Mouse (Mus musculus): ENCODE data around the gene Cir1. TPM values are rescaled to one million over a fixed set of nuclear protein-coding genes. Genes with fewer than 3 reads are reported as not detected.

Gene Cir1
- polyA plus RNA-seq, 1 experiment from 2014 or later = 14.0 TPM

- Histone ChIP-seq H3K9me3 (no peaks in the 10 kb centered on the region), H3K27me3 (ENCODE audit: poor library complexity, severe bottlenecking) (no peaks in the 10 kb centered on the region), H3K36me3 (replicated peaks) (peaks cover 14% of the 10 kb centered on the region), H3K27ac (no peak overlapping the region), H3K4me1 (no peaks in the 10 kb centered on the region), H3K4me3 (no peak overlapping the region)
- DNase-seq (ENCODE audit: extremely low spot score, low spot score) = no peak
- WGBS = 90% methylated on average over 4 of the region's 4 CpGs
These were observed 21.4 kb downstream of the Cir1 start for GRCm38 (mm10) chr2:73291130-73291529.

- no peaks in the 10 kb centered on the region for H3K9me3 ChIP-seq
- no peak overlapping the region for H3K4me3 ChIP-seq
- peaks cover 7% of the 10 kb centered on the region for H3K36me3 ChIP-seq (replicated peaks)
- H3K27ac ChIP-seq = no peak overlapping the region
- no peak for DNase-seq (ENCODE audit: extremely low spot score, low spot score)
- H3K27me3 ChIP-seq (ENCODE audit: poor library complexity, severe bottlenecking) = peaks cover 22% of the 10 kb centered on the region
- H3K4me1 ChIP-seq = peaks cover 9% of the 10 kb centered on the region
- 9% methylated on average over 2 of the region's 2 CpGs for WGBS
These were observed 26.9 kb downstream of the Cir1 start for GRCm38 (mm10) chr2:73285630-73286029.

- Histone ChIP-seq H3K4me1 (peaks cover 40% of the 10 kb centered on the region), H3K4me3 (no peak overlapping the region), H3K27ac (no peak overlapping the region), H3K36me3 (replicated peaks) (no peaks in the 10 kb centered on the region; the same call in 1 of the 2 replicates), H3K9me3 (no peaks in the 10 kb centered on the region), H3K27me3 (ENCODE audit: poor library complexity, severe bottlenecking) (peaks cover 61% of the 10 kb centered on the region)
- WGBS = 6% methylated on average over 7 of the region's 7 CpGs
- no peak for DNase-seq (ENCODE audit: extremely low spot score, low spot score)
These were observed 30.8 kb downstream of the Cir1 start for GRCm38 (mm10) chr2:73281707-73282106.

GRCm38 (mm10) chr2:73281048-73281661 is 31.3 kb downstream of the Cir1 start:
- H3K4me3 ChIP-seq = peak overlapping the region; percentile 31; the same call in 1 of the 2 replicates
- peak; percentile 42 for DNase-seq (ENCODE audit: extremely low spot score, low spot score)

GRCm38 (mm10) chr2:73280356-73281047 is 32.0 kb downstream of the Cir1 start:
- Histone ChIP-seq H3K27me3 (ENCODE audit: poor library complexity, severe bottlenecking) (peaks cover 74% of the 10 kb centered on the region), H3K36me3 (replicated peaks) (no peaks in the 10 kb centered on the region), H3K27ac (no peak overlapping the region), H3K4me1 (peaks cover 47% of the 10 kb centered on the region), H3K9me3 (no peaks in the 10 kb centered on the region), H3K4me3 (peak overlapping the region; percentile 31)
- peak; percentile 36 for DNase-seq (ENCODE audit: extremely low spot score, low spot score)
- WGBS = under 1% methylated on average over 33 of the region's 33 CpGs

More at GRCm38 (mm10) chr2:73281048-73281661, 31.3 kb downstream of the Cir1 start:
- Histone ChIP-seq H3K27me3 (ENCODE audit: poor library complexity, severe bottlenecking) (peaks cover 67% of the 10 kb centered on the region), H3K9me3 (no peaks in the 10 kb centered on the region), H3K36me3 (replicated peaks) (no peaks in the 10 kb centered on the region; the same call in 1 of the 2 replicates), H3K4me1 (peaks cover 45% of the 10 kb centered on the region), H3K27ac (no peak overlapping the region)
- 4% methylated on average over 22 of the region's 22 CpGs for WGBS

GRCm38 (mm10) chr2:73279271-73280038 is 33.0 kb downstream of the Cir1 start:
- WGBS = under 1% methylated on average over 29 of the region's 31 CpGs
- no peak overlapping the region for H3K27ac ChIP-seq

GRCm38 (mm10) chr2:73278869-73279268 is 33.6 kb downstream of the Cir1 start:
- Histone ChIP-seq H3K27me3 (ENCODE audit: poor library complexity, severe bottlenecking) (peaks cover 90% of the 10 kb centered on the region), H3K4me3 (peak overlapping the region; percentile 36), H3K9me3 (no peaks in the 10 kb centered on the region), H3K36me3 (replicated peaks) (no peaks in the 10 kb centered on the region), H3K4me1 (peaks cover 57% of the 10 kb centered on the region), H3K27ac (no peak overlapping the region)
- no peak for DNase-seq (ENCODE audit: extremely low spot score, low spot score)
- 0% methylated on average over 17 of the region's 17 CpGs for WGBS

More at GRCm38 (mm10) chr2:73279271-73280038, 33.0 kb downstream of the Cir1 start:
- Histone ChIP-seq H3K36me3 (replicated peaks) (no peaks in the 10 kb centered on the region), H3K27me3 (ENCODE audit: poor library complexity, severe bottlenecking) (peaks cover 84% of the 10 kb centered on the region), H3K9me3 (no peaks in the 10 kb centered on the region), H3K4me3 (peak overlapping the region; percentile 36), H3K4me1 (peaks cover 51% of the 10 kb centered on the region)
- peak; percentile 31 for DNase-seq (ENCODE audit: extremely low spot score, low spot score)

- peak; percentile 88 for DNase-seq (ENCODE audit: extremely low spot score, low spot score)
- no peaks in the 10 kb centered on the region for H3K36me3 ChIP-seq (replicated peaks)
- H3K4me1 ChIP-seq = peaks cover 62% of the 10 kb centered on the region
- H3K9me3 ChIP-seq = no peaks in the 10 kb centered on the region
- peaks cover 96% of the 10 kb centered on the region for H3K27me3 ChIP-seq (ENCODE audit: poor library complexity, severe bottlenecking)
- WGBS = 1% methylated on average over 20 of the region's 20 CpGs
- no peak overlapping the region for H3K27ac ChIP-seq
- H3K4me3 ChIP-seq = peak overlapping the region; percentile 43
These were observed 34.2 kb downstream of the Cir1 start for GRCm38 (mm10) chr2:73278131-73278854.

GRCm38 (mm10) chr2:73277709-73278075 is 34.8 kb downstream of the Cir1 start:
- peaks cover 69% of the 10 kb centered on the region for H3K4me1 ChIP-seq
- peak; percentile 58 for DNase-seq (ENCODE audit: extremely low spot score, low spot score)

GRCm38 (mm10) chr2:73277021-73277708 is 35.3 kb downstream of the Cir1 start:
- Histone ChIP-seq H3K4me1 (peaks cover 74% of the 10 kb centered on the region), H3K36me3 (replicated peaks) (no peaks in the 10 kb centered on the region), H3K4me3 (peak overlapping the region; percentile 43), H3K9me3 (no peaks in the 10 kb centered on the region), H3K27ac (peak overlapping the region; percentile 56), H3K27me3 (ENCODE audit: poor library complexity, severe bottlenecking) (peaks cover 100% of the 10 kb centered on the region)
- peak; percentile 61 for DNase-seq (ENCODE audit: extremely low spot score, low spot score)
- WGBS = under 1% methylated on average over 38 of the region's 38 CpGs

More at GRCm38 (mm10) chr2:73277709-73278075, 34.8 kb downstream of the Cir1 start:
- Histone ChIP-seq H3K36me3 (replicated peaks) (no peaks in the 10 kb centered on the region), H3K4me3 (peak overlapping the region; percentile 43), H3K9me3 (no peaks in the 10 kb centered on the region), H3K27me3 (ENCODE audit: poor library complexity, severe bottlenecking) (peaks cover 100% of the 10 kb centered on the region), H3K27ac (peak overlapping the region; percentile 56)
- WGBS = 2% methylated on average over 18 of the region's 18 CpGs

GRCm38 (mm10) chr2:73276141-73276571 is 36.3 kb downstream of the Cir1 start:
- no peak overlapping the region for H3K27ac ChIP-seq
- H3K27me3 ChIP-seq (ENCODE audit: poor library complexity, severe bottlenecking) = peaks cover 100% of the 10 kb centered on the region
- WGBS = under 1% methylated on average over 6 of the region's 6 CpGs
- peak; percentile 49 for DNase-seq (ENCODE audit: extremely low spot score, low spot score)
- H3K9me3 ChIP-seq = no peaks in the 10 kb centered on the region
- peaks cover 80% of the 10 kb centered on the region for H3K4me1 ChIP-seq
- H3K36me3 ChIP-seq (replicated peaks) = no peaks in the 10 kb centered on the region
- H3K4me3 ChIP-seq = no peak overlapping the region
